Mouse (Mus musculus) thymus, adult 2 months (tissue): Measurements from ENCODE around the gene Odf3b.

Experiments
- CTCF ChIP-seq: fragments of 200-500 bp; IDR thresholded peaks from 2 replicates; pipeline ENCODE4 v1.5.1; 2012; ENCODE audit warnings: mild to moderate bottlenecking, control low read depth, low read length, moderate library complexity, borderline replicate concordance; ENCODE audit not compliant: control insufficient read depth, poor library complexity, insufficient read depth; ENCODE audit errors: extremely low read depth
- POLR2A ChIP-seq: fragments of 200-500 bp; IDR thresholded peaks from 2 replicates; pipeline ENCODE4 v1.6.1; 2012; ENCODE audit warnings: mild to moderate bottlenecking, low read length, control low read depth, moderate library complexity; ENCODE audit not compliant: control insufficient read depth, poor library complexity, insufficient read depth; ENCODE audit errors: extremely low read depth

DNA sequence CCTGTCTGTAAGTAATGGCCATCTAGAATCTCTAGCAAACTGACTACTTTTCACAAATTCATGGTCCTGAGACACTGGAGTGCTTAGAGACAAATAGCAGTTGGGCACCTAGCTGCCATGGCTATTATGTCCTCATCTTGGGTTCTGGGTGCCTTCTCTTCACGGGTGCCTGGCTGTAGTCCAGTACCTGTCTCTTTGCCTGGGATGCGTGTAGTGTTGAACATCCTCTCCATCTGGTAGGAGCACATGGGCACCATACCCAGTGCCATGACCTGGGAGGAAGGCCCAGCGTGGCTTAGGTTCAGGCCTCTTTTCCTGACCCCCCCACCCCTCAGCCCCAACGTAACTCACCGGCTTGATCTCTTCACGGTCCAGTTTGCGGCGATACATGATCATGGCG lies 42.9 kb upstream of the Odf3b start:
- TF ChIP-seq CTCF = no peak
- no peak for TF ChIP-seq POLR2A
